Mouse (Mus musculus): ENCODE results near the gene Emcn.

- no peak for TF ChIP-seq POLR2A (IDR thresholded peaks at IDR 0.05; ENCODE audit: low read depth, low read length)
- no peak for TF ChIP-seq PAX5 (IDR thresholded peaks at IDR 0.05; ENCODE audit: low read length)
- TF ChIP-seq RCOR1 (conservative IDR thresholded peaks at IDR 0.05; ENCODE audit: low read depth, low read length): no peak
- no peak for TF ChIP-seq ZKSCAN1 (IDR thresholded peaks at IDR 0.05; ENCODE audit: borderline replicate concordance, low read depth, low read length)
- no peak for TF ChIP-seq CTCF (conservative IDR thresholded peaks at IDR 0.05 in 1 of 2, IDR thresholded peaks at IDR 0.05 in 1 of 2; ENCODE audit: low read depth in 2 of 2, low read length in 2 of 2)
- TF ChIP-seq MAX (IDR thresholded peaks at IDR 0.05; ENCODE audit: low read length): no peak
- TF ChIP-seq KAT2A (IDR thresholded peaks at IDR 0.05; ENCODE audit: insufficient replicate concordance, low read length): no peak
- TF ChIP-seq GABPA (IDR thresholded peaks at IDR 0.05; ENCODE audit: insufficient replicate concordance, low read depth, low read length): no peak
- TF ChIP-seq TBP (conservative IDR thresholded peaks at IDR 0.05; ENCODE audit: low read depth, low read length): no peak
- no peak for TF ChIP-seq EP300 (IDR thresholded peaks at IDR 0.05; ENCODE audit: low read length)
Observed at GRCm38 (mm10) chr3:137335957-137336356, 4.9 kb upstream of the Emcn start.
